In genomic region chr6:31356444-31357191, GRCm38 (mm10) we compare ENCODE assay signal across 11 mouse cellular contexts. TPM values are rescaled to one million over a fixed set of nuclear protein-coding genes. Genes with fewer than 3 reads are reported as not detected.
DNase-seq lines count a peak whose midpoint lies in the region; ATAC-seq lines count a peak whose summit lies in the region.
"Had no signal": no experiment of that assay in that cellular context is flagged by ENCODE, and none has a peak within 500 bp of the region (broad histone marks: within the 10 kb centered on the region; RNA-seq: fewer than 3 reads in every experiment).

No protein-coding gene starts in this region.

- no peak overlapping the region for H3K27ac ChIP-seq in heart, embryonic 11.5 days (ENCODE audit: low read depth, low read length)
- peak overlapping the region; percentile 5; the same call in 1 of the 2 replicates for H3K27ac ChIP-seq in midbrain, embryonic 11.5 days (ENCODE audit: low read depth, low read length)

- no peaks in the 10 kb centered on the region for H3K4me1 ChIP-seq in heart, embryonic 11.5 days (ENCODE audit: control insufficient read depth, insufficient read depth, low read length)
- H3K4me1 ChIP-seq in midbrain, embryonic 11.5 days (ENCODE audit: control insufficient read depth, insufficient read depth, low read length) = no peaks in the 10 kb centered on the region

- DNase-seq in heart, adult 8-10 months (ENCODE audit: low spot score) = peak; percentile 51
- peak; percentile 78 for DNase-seq in brain, adult 2 months (ENCODE audit: low read depth, low spot score)
- DNase-seq in midbrain, embryonic 11.5 days (ENCODE audit: low spot score, missing footprints) = no peak
- DNase-seq in thymus, postnatal 0 days (ENCODE audit: low spot score) = no peak
- no peak for DNase-seq in spleen, postnatal 14 days (ENCODE audit: low spot score in 2 of 2)
- DNase-seq: cerebellum, adult 11 months; kidney, postnatal 4 days; liver had no signal

- H3K9ac ChIP-seq in heart, embryonic 11.5 days (ENCODE audit: low read depth, low read length) = no peak overlapping the region
- no peak overlapping the region for H3K9ac ChIP-seq in midbrain, embryonic 11.5 days (ENCODE audit: low read length)

- no peak for ATAC-seq in heart, embryonic 11.5 days (replicated peaks; ENCODE audit: insufficient number of reproducible peaks, low FRiP score, low TSS enrichment)
- peak; percentile 27 for ATAC-seq in granulocyte monocyte progenitor cell, adult 5-6 weeks (replicated peaks; ENCODE audit: poor library complexity, severe bottlenecking)
- no peak for ATAC-seq in midbrain, embryonic 11.5 days (ENCODE audit: low FRiP score)
- ATAC-seq: activated CD4-positive, CD25-positive, alpha-beta regulatory T cell, adult 4 months had no signal

- no peak overlapping the region for H3K4me3 ChIP-seq in heart, embryonic 11.5 days (ENCODE audit: low read depth, low read length)
- no peak overlapping the region for H3K4me3 ChIP-seq in midbrain, embryonic 11.5 days (ENCODE audit: low read depth, low read length)

- 84% methylated on average over 26 of the region's 26 CpGs for WGBS in heart, embryonic 11.5 days (ENCODE audit: insufficient replicate concordance)
- WGBS in midbrain, embryonic 11.5 days = 90% methylated on average over 26 of the region's 26 CpGs

- H3K27me3 ChIP-seq in heart, embryonic 11.5 days (ENCODE audit: control insufficient read depth, insufficient read depth, low read length) = no peaks in the 10 kb centered on the region
- no peaks in the 10 kb centered on the region for H3K27me3 ChIP-seq in midbrain, embryonic 11.5 days (ENCODE audit: control insufficient read depth, insufficient read depth, low read length)

- H3K9me3 ChIP-seq in heart, embryonic 11.5 days (replicated peaks; ENCODE audit: control insufficient read depth, low read length) = no peaks in the 10 kb centered on the region
- no peaks in the 10 kb centered on the region for H3K9me3 ChIP-seq in midbrain, embryonic 11.5 days (ENCODE audit: control insufficient read depth, low read length)

- no peaks in the 10 kb centered on the region for H3K36me3 ChIP-seq in heart, embryonic 11.5 days (ENCODE audit: control insufficient read depth, insufficient read depth, low read length)
- H3K36me3 ChIP-seq in midbrain, embryonic 11.5 days (ENCODE audit: control insufficient read depth, insufficient read depth, low read length) = no peaks in the 10 kb centered on the region

- H3K4me2 ChIP-seq in heart, embryonic 11.5 days = no peak overlapping the region
- no peak overlapping the region for H3K4me2 ChIP-seq in midbrain, embryonic 11.5 days

RNA-seq across cellular contexts. Expression of gene Mkln1, which starts 41.9 kb away (rescaled TPM):
- 100 to 1,000 TPM; 145 to 175 (median 158) TPM for total RNA-seq in heart, adult 8-10 months (2022)
- 220 and 227 TPM in 2 replicates for polyA plus RNA-seq in heart, embryonic 11.5 days (2014; fragmentation: Nextera tagmentation; extraction: Ambion mirVana)
- total RNA-seq in granulocyte monocyte progenitor cell, adult 5-6 weeks (2014; fragmentation: Nextera tagmentation) = 78.8 and 118 TPM in 2 replicates
- 152 and 153 TPM in 2 replicates for total RNA-seq in granulocyte monocyte progenitor cell, adult 5-6 weeks (2017)
- 217 and 249 TPM in 2 replicates for polyA plus RNA-seq in midbrain, embryonic 11.5 days (2014; fragmentation: Nextera tagmentation; extraction: Ambion mirVana)
- 207 and 217 TPM in 2 replicates for polyA plus RNA-seq in thymus, postnatal 0 days (2015; fragmentation: Nextera tagmentation; extraction: Ambion mirVana)

Comparison
In these comparisons a context has a peak if more than half of its experiments do, and no peak if none do; other contexts are left out.
1. DNase-seq: peak in heart, adult 8-10 months (single experiment) and brain, adult 2 months (single experiment); none in midbrain, embryonic 11.5 days (single experiment), thymus, postnatal 0 days (single experiment) and spleen, postnatal 14 days (0 of 2).